Mouse (Mus musculus) ES-E14 (cell line): ENCODE data around the gene Gm45808. TPM values are rescaled to one million over a fixed set of nuclear protein-coding genes. Genes with fewer than 3 reads are reported as not detected.
A peak's percentile ranks its signal among the peaks of the same experiment; 100 is the strongest.

Experiments used
- DNase-seq: peaks from one replicate; pipeline ENCODE4 v3.0.0-alpha.2; 2013; ENCODE audit warnings: low read depth, low spot score
- H3K27ac ChIP-seq: 2 replicates; pipeline ENCODE4 v1.5.1; 2012; ENCODE audit warnings: low read depth, mild to moderate bottlenecking, low read length, moderate library complexity, mixed read lengths; ENCODE audit not compliant: poor library complexity, insufficient read depth, severe bottlenecking
- H3K36me3 ChIP-seq: 2 replicates; pipeline ENCODE4 v1.6.1; 2012; ENCODE audit warnings: mild to moderate bottlenecking, low read length, moderate library complexity, mixed read lengths; ENCODE audit not compliant: control insufficient read depth, poor library complexity, insufficient read depth, severe bottlenecking
- H3K4me1 ChIP-seq, 2 experiments: fragments of 150-350 bp in 1 of 2; sonication (generic) in 1 of 2; 2 replicates each; pipeline ENCODE4 v1.6.1; 2012; ENCODE audit warnings: low read length in 2 of 2, mild to moderate bottlenecking in 1 of 2, mixed read lengths in 1 of 2; ENCODE audit not compliant: control insufficient read depth in 2 of 2, insufficient read depth in 2 of 2, poor library complexity in 1 of 2
- H3K4me3 ChIP-seq, 2 experiments: fragments of 150-350 bp in 1 of 2; sonication (generic) in 1 of 2; 2 replicates each; pipeline ENCODE4 v1.5.1; 2012; ENCODE audit warnings: low read length in 2 of 2, low read depth in 1 of 2, mild to moderate bottlenecking in 1 of 2, mixed read lengths in 1 of 2; ENCODE audit not compliant: insufficient read depth in 1 of 2, poor library complexity in 1 of 2, severe bottlenecking in 1 of 2
- H3K9ac ChIP-seq: 2 replicates; pipeline ENCODE4 v1.6.1; 2012; ENCODE audit warnings: low read depth, mild to moderate bottlenecking, low read length, mixed read lengths; ENCODE audit not compliant: poor library complexity, insufficient read depth, severe bottlenecking
- H3K9me3 ChIP-seq: fragments of 150-350 bp; sonication (generic); 2 replicates; pipeline ENCODE4 v1.6.1; 2012; ENCODE audit warnings: low read depth, mild to moderate bottlenecking, low read length; ENCODE audit not compliant: control insufficient read depth, insufficient read depth
- CHD2 ChIP-seq: IDR thresholded peaks from 2 replicates; pipeline ENCODE4 v1.6.1; 2014; ENCODE audit warnings: mild to moderate bottlenecking, low read depth, low read length, inconsistent platforms
- HCFC1 ChIP-seq: IDR thresholded peaks from 2 replicates; pipeline ENCODE4 v1.6.1; 2012; ENCODE audit warnings: low read length, inconsistent platforms, borderline replicate concordance; ENCODE audit not compliant: insufficient read depth
- MAFK ChIP-seq: IDR thresholded peaks from 2 replicates; pipeline ENCODE4 v1.6.1; 2014; ENCODE audit warnings: mild to moderate bottlenecking, low read depth, low read length, inconsistent platforms; ENCODE audit not compliant: insufficient read depth
- ZC3H11A ChIP-seq: IDR thresholded peaks from 2 replicates; pipeline ENCODE4 v1.6.1; 2012; ENCODE audit warnings: low read depth, mild to moderate bottlenecking, inconsistent platforms, low read length, borderline replicate concordance
- ZNF384 ChIP-seq: IDR thresholded peaks from 2 replicates; pipeline ENCODE4 v1.6.1; 2012; ENCODE audit warnings: low read depth, low read length, inconsistent platforms
- in situ Hi-C, 2 experiments: fragments of 600-800 bp; cut with MboI; formaldehyde crosslinking; loops; one replicate each; pipeline ENCODE4 v1.15.1; 2025; ENCODE audit warnings: low sequenced_read_pairs in 2 of 2, inconsistent platforms in 1 of 2; ENCODE audit not compliant: unreplicated experiment in 2 of 2
- total RNA-seq: library from RNA; depleted of rRNA; stranded (reverse); fragments of 300-350 nt; gene quantifications from 2 replicates; pipeline ENCODE4 v1.2.3, GENCODE M21; 2012

Gm45808 gene
- total RNA-seq, 1 experiment, result 0.71 TPM

DNA sequence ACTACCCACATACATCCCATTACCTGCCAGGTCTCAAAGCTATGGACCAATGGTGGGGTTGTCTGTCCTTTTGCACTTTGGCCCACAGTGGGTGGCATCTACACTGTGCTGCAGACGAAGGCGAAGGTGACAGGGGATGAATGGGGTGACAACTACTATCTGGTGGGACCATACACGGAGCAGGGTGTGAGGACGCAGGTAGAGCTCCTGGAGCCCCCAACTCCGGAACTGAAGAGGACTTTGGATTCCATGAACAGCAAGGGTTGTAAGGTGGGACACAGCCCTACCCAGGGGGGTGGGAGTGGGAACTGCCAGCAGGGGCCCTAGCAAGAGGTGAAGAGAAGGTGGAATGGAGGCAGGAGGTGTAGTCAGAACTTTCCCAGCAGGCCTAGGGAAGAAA lies 50.2 kb downstream of the Gm45808 start:
- Histone ChIP-seq H3K4me1 (peaks cover 7 to 13% of the 10 kb centered on the region in 2 experiments), H3K27ac (no peak overlapping the region), H3K9ac (no peak overlapping the region), H3K36me3 (peaks cover 12% of the 10 kb centered on the region), H3K4me3 (no peak overlapping the region), H3K9me3 (no peaks in the 10 kb centered on the region)
- in situ Hi-C loops, result no loop called here
- DNase-seq, result no peak
- TF ChIP-seq ZC3H11A, result no peak

DNA sequence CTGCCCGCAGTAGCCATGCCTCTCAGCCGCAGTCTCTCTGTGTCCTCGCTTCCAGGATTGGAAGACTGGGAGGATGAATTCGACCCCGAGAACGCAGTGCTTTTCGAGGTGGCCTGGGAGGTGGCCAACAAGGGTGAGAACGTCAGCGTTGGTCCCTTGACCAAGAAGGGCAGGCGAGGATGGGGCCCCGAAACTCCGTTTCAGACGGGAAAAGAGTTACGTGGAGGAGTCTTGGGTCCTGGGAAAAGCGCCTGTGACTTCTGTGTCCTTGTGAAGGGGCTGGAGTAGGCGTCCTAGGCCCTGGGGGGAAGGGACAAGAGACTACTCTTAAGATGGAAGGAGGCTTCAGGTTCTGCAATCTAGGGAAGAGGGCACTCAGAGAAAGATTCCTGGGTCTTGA lies 51.6 kb downstream of the Gm45808 start:
- H3K36me3 ChIP-seq, result peaks cover 26% of the 10 kb centered on the region
- no peaks in the 10 kb centered on the region for H3K9me3 ChIP-seq
- peak overlapping the region; percentile 75 for H3K9ac ChIP-seq
- in situ Hi-C loops, result no loop called here
- peak overlapping the region; percentile 66 to 79 for H3K4me3 ChIP-seq
- no peak for DNase-seq
- TF ChIP-seq HCFC1 (no peak), CHD2 (no peak), ZC3H11A (no peak), ZNF384 (no peak), MAFK (no peak)
- peaks cover 12 to 18% of the 10 kb centered on the region in 2 experiments for H3K4me1 ChIP-seq
- 0 out of 2 replicates have a peak overlapping the region, but pooled peaks have one; percentile 4 for H3K27ac ChIP-seq

DNA sequence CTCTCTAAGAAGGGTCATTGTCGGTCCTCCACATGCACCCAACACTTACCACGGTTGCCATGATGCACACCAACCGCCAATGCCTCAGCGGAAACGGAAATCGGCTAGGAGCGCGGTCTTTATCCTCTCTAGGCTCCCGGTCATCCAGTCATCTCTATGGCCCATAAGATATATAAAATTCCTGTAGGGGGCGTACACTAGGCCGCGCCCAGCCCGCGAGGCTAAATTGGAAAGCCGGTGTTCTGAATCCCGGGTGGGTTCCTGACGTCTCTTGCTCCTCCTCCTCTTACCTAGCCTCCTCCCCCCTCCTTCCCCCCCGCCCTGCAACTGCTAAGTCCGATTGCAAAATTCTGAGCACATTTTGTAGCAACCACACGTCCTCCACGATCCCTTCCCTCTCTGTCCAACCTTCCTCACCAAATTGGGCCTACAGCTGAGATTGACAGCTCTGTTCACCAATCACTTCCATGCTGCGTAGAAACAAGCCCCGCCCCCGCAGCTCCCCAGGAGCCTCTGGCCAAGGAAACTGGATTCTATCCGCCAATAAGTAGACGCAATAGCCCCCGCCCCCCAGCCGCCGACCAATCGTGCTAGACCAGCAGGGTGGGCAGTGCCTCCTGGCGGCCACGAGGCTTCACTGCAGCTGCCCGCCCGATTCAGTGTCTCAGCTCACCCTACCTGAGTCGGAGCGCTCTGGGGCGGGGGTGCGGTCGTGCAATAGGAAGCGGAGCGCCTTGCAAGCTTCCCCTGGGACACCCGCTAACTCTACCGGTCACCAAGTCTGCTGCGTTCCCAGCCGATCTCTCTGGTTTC lies 52.2 kb downstream of the Gm45808 start, which contains the start of gene Gys1:
Gys1 (plus strand) TSS at position 642 of the 813 bp plus-strand sequence.
- Histone ChIP-seq H3K4me1 (peaks cover 9 to 16% of the 10 kb centered on the region in 2 experiments), H3K4me3 (peak within 1 kb of the TSS; percentile 89 to 98), H3K27ac (peak within 1 kb of the TSS; percentile 77), H3K36me3 (peaks cover 33% of the 10 kb centered on the region), H3K9me3 (no peaks in the 10 kb centered on the region), H3K9ac (peak within 1 kb of the TSS; percentile 84)
- TF ChIP-seq ZNF384 (no peak), HCFC1 (peak; percentile 78), MAFK (no peak), CHD2 (peak; percentile 91), ZC3H11A (no peak)
- in situ Hi-C loops, result no loop called here
- DNase-seq, result peak; percentile 100

- Histone ChIP-seq H3K4me3 (peak overlapping the region; percentile 89 to 98), H3K9me3 (no peaks in the 10 kb centered on the region), H3K4me1 (peaks cover 9 to 16% of the 10 kb centered on the region in 2 experiments), H3K9ac (peak overlapping the region; percentile 84), H3K36me3 (peaks cover 39% of the 10 kb centered on the region), H3K27ac (peak overlapping the region; percentile 16)
- no peak for DNase-seq
- TF ChIP-seq ZC3H11A (no peak), CHD2 (no peak), ZNF384 (no peak), MAFK (no peak), HCFC1 (no peak)
- in situ Hi-C loops, result no loop called here
These were observed 52.8 kb downstream of the Gm45808 start for GRCm38 (mm10) chr7:45433835-45434202.
